Mouse (Mus musculus): Measurements from ENCODE around the gene Arhgap42.

GRCm38 (mm10) chr9:8964512-8965133 is 274.3 kb downstream of the Arhgap42 start:
- TF ChIP-seq CTCF (conservative IDR thresholded peaks at IDR 0.05; ENCODE audit: low read length), result peak; percentile 60
- no peak for TF ChIP-seq POU5F1 (IDR thresholded peaks at IDR 0.05; ENCODE audit: borderline replicate concordance, low read length)
- TF ChIP-seq NANOG (IDR thresholded peaks at IDR 0.05; ENCODE audit: borderline replicate concordance, low read length), result no peak

Measured in E14TG2a.4 (cell line).